Mouse (Mus musculus) R1 (cell line): ENCODE results near the gene Upf3b.
"Not testable (repeated sequence)": the region's sequence is repeated elsewhere in the genome, so short reads cannot be mapped to it uniquely, and the experiment has no call there.

Source experiments
- DNase-seq: peaks from one replicate; pipeline ENCODE4 v3.0.0-alpha.2; 2018; ENCODE audit warnings: low read depth, low spot score

The Upf3b gene

DNA sequence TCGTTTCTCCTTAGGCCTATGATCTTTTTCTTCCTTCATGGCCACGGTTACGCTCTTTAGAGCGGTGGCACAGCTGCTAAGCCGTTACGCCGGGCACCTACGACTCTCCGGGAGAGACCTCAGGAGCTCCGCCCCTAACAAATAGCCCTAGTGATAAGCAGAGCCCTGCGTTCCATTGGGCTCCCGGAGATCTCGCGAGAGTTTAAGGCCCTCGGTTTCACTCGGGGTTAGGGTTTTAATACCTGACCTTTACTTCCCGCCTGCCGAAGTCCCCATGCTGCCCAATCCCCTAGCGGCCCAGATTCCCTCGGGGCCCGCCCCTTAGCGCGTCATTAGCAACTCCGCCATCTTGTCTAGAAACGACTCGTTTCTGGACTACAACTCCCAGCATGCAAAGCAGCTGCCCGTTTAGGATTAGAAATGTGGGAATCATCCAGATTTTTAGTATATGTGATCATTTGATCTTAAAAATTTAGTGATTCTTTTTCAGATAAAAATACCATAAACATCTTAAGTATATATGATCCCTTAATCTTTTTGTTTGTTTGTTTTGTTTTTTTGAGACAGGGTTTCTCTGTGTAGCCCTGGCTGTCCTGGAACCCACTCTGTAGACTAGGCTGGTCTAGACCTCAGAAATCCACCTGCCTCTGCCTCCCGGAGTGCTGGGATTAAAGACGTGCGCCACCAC is at the start of gene Upf3b:
TSS of gene Upf3b (minus strand) at position 130 of the 688 bp plus-strand sequence.
- DNase-seq = peak; percentile 98

DNA sequence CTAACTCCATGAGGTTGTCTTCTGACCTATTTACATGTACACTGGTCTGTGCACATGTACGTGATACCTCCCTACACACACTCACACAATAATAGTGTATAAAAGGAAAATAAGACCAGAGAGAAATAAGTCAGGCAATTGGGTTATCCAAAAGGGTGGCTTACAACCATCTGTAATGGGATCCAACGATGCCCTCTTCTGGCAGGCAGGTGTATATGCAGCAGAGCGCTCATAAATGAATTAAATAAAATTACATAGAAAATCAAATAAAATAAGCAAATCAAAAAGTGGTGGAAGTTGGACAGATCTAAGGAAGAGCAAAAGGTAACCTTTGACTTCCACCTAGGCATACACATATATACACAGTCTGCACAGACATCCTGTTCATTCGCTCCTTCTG is 47.7 kb upstream of the Upf3b start:
- peak; percentile 6 for DNase-seq

DNA sequence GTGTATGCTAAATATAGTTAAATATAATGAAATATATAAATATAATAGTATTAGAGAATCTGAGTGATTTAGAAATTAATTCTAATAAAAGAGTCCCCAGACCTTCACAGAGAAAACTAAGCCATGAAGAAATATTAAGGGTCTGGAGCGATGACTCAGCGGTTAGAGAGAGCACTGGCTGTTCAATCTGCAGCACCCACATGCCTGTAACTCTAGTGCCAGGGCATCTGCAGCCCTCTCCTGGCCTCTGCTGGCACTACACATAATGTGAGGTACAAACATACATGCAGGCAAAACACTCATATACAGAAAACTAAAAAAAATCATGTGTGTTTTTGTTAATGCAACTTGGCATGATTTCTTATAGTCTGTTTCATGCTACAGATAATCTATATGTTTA is 34.8 kb upstream of the Upf3b start:
- peak; percentile 42 for DNase-seq

DNA sequence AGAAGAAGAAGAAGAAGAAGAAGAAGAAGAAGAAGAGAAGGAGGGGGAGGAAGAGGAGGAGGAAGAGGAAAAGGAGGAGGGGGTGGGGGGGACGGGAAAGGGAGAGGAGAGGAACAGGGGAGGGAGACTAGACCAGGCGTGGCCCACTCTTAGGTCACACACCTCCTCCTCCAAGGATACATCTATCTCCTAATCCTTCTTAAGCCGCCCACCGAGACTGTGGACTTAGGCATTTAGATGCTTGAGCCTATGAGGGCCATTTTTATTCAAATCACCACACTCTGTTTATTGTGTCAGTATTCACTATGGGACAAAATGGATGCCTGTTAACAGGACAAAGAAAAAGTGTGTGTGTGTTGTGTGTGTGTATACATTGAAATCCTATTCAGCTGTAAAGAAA is 34.4 kb upstream of the Upf3b start:
- DNase-seq = not testable (repeated sequence)

DNA sequence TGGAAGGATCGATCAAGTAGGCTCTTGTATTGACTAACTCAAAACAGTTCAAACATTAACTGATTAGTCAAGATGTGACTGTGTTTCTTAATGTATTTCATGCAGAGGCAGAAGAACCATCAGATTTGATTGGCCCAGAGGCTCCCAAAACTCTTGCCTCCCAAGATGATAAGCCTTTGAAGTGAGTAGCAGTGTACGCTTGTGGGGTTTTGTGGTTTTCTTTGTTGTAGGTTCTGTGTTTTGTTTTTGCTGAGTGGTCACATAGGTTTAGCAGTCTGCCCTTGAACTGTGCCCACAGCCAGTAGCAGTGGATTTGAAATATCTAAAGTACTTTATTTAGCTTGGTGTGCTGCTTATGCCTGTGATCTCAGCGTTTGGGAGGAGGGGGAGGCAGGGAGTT is 31.6 kb upstream of the Upf3b start:
- no peak for DNase-seq

DNA sequence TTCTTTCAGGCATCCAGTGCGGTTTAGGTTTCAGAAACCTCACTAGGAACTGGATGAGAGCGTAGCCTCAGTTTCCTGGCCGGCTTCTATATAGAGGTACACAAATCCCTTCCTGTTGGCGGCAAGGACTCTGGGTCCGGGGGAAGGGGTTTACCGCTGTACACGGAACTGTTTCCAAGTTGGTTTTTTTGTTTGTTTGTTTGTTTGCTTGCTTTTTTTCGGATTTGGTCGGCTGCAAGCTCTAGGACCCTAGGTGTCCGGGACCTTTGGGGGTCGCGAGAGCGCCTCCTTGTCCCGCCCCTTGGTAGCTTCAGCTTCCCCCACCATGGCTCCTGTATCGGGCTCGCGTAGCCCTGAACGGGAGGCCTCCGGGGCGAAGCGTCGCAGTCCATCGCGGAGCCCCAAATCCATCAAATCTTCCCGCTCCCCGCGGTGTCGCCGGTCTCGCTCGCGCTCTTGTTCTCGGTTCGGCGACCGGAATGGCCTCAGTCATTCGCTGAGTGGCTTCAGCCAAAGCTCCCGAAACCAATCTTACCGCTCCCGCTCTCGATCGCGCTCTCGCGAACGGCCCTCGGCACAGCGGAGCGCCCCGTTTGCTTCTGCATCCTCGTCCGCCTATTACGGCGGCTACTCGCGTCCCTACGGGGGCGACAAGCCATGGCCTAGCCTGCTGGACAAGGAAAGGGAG is 16.7 kb upstream of the Upf3b start, which contains the start of gene Nkap:
TSS of gene Nkap (plus strand) at position 125 of the 688 bp plus-strand sequence.
- peak; percentile 89 for DNase-seq

DNA sequence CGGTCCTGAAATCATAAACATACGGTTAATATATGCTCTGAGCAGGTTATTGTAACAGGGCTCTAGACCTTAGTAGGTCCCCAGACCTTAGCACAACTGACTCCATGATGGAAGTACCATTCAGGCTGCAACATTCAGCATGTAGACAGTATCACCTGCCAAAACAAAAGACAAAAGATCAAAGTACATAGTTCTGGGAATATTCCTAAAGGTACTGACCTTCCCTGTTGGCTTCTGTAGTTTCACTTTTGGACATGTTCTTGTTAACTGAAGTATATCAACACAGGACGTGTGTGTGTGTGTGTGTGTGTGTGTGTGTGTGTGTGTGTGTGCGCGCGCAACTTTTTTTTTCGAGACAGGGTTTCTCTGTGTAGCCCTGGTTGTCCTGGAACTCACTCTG is 15.4 kb upstream of the Upf3b start:
- DNase-seq = no peak

DNA sequence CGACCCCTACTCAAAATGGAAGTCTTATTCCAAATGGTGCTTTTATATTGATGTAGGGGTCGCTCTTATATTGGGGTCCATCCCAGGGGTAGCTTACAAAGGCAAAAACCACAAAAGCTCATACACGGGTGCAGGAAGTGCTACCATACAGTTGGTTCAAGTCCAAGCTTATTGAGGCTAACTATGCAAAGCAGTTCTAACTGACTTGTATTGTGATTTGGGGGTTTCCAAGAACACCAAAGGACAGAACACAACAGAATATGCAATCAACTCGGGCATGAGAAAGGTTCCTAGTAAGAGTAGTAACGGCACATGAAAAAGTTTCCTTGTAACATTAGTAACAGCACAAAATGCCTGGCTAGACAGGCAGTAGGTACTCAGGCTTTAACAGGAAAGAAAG is 10.1 kb upstream of the Upf3b start:
- DNase-seq = no peak

DNA sequence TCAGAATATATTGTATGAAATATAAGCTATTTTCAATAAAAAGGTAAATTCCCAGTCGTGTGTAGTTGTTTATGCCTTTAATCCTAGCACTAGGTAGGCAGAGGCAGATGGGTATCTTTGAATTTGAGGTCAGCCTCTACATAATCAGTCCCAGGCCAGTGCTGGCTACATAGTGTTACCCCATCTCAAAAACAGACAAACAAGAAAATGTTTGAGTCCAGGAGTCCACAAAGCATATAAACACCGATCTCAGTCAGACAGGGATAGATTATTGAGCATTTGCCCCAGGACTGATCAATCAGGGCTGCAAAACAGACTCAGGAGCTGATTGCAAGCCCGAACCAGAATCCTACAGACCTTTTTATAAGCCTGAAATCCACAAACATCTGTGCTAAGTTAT is 9.5 kb upstream of the Upf3b start:
- DNase-seq = no peak

DNA sequence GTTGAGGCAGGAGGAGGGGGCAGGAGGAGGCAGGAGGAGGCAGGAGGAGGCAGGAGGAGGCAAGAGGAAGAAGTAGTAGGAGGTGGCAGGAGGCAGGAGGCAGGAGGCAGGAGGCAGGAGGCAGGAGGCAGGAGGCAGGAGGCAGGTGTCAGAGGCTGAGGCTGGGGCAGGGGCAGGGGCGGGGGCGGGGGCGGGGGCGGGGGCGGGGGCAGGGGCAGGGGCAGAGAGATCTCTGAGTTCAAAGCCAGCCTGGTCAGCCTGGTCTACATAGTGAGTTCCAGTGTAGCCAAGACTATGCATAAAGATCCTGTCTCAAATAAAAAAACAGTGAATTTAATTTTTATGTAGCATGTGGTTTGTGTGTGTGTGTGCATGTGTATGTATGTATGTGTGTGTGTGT is 7.0 kb upstream of the Upf3b start:
- no peak for DNase-seq

DNA sequence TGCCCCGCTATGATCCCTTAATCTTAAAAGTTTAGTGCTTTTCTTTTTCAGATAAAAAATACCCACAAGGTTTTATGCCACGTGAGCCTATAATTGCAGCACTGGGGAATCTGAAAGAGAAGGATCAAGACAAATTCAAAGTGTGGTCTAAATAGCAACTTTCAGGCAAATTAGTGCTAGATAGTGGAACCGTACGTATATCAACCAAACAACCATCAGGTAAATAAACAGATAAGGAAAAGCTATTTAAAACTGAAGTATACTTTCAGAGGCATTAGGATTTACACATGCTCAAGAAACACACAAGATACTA is 715 bp upstream of the Upf3b start:
- no peak for DNase-seq

DNA sequence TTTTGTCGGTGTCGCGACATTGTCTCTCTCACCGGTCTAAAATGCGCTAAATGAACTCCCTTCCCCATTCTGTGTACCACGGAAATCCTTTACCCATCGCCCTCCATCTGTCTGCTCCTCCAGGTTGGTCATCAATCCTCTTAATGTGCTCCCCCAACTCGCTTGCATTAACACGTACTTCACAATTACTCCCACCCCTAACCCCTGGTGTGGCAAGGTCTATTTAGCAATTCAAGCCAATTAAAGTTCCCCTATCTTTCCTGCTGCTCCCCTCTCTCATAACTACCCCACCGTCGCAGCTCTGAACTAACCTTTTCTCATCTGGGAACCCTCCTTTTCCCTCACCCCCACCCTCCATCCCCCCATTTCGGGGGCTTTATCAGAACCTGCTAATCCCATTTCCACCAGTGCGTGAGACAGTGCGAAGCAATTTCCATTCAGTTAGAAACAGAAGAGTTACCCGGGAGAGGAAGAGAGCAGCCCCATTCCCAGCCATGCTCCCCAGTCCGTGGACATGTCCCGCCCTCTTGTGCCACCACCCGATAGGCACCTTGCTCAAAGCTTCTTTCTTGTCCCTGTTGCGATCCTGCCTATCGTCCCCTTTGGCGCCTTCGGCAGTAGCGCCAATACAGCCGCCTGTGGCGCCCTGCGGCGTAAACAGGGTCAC is 463 bp downstream of the Upf3b start:
- no peak for DNase-seq

DNA sequence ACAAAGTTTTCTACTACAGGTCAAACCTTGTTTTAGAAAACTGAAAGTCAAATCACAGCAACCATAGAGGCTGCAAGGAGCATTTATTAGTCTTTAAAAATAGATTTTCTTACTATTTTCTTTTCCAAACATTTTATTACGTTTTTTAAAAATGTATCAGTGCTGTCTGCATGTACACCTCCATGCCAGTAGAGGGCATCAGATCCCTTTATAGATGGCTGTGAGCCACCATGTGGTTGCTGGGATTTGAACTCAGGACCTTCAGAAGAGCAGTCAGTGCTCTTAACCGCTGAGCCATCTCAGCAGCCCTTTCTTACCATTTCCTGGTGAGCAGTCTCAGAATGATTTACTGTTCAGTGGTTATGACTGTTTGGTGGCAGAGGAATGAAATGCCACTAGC is 6.3 kb downstream of the Upf3b start:
- DNase-seq = no peak

DNA sequence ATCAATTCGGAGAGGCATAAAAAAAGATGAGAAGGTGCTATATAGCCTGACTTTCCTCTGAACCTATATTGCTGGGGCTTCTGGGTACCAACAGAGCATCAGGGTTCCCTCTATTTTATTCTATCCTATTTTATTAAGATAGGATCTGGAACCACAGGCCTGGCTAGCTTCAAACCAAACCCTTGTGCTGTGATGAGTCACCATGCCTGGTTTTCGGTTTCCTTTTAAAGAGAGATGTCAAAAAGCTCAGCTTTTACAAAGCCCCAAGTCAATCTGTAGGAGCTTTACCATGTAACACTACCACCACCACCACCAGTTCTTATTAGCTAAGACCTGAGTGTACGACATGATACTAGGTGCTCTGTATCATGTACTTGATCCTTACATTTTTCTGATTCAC is 11.4 kb downstream of the Upf3b start:
- no peak for DNase-seq

DNA sequence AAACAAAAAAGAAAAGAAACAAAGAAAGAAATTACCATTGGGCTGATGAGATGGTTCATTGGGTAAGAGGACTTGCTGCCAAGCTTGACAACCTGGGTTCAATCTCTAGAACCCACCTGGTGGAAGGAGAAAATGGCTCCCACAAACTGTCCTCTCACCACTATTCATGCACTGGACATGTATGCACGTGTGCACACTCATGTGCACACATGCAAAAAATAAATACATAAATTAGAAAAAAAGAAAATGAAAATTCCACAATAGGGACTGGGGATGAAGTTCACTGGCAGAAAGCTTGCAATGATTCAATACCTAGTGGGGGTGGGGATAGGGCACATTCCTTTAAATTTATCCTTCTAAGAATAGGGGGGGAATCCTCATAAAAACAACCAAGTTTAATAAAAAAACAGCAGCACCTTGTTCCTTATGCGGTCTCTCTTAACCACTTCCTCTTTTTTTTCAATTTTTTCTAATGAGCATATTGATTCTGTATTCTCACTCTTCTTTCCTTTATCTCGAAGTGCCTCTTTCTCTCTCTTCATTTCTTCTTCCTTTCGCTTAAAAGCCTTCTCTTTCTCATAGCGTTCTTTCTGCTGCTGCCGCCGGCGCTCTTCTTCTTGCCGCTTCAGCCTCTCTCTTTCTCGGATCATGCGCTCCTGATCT is 14.9 kb downstream of the Upf3b start:
- no peak for DNase-seq

DNA sequence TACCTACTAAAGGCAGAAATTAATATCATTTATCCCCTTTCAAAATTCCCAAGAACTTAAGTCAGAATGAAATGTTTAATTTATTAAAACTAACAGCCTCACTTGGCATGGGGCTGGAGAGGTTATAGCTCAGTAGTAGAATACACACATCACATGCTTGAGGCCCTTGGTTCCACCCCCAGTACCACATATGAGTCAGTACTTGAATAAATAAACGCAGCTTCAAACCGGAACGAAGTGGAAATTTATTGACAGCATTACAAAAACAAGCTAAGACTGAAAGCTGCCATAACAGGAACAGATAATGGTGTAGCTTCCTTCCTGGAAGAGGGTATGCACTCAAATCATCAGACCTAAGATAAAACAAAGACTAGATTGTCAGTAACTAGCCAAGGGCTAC is 18.7 kb downstream of the Upf3b start:
- DNase-seq = no peak

DNA sequence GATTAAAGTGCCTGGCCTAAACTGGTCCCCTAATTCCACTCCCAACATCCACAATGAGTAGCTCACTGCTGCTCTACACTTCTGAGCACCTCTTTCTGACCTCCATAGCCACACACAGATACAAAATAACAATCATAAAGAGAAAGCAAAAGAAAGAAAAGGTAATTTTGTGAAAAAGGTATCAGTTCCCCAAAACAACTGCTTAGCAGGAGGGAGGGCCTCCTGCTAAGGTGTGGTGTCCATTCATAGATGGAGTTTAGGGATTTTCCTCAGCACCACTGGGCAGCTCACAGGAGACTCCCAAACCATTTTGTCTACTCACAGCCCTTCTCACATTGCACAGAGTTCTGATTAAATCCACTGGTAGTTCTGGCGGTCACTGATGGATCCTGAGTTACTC is 21.3 kb downstream of the Upf3b start:
- no peak for DNase-seq

DNA sequence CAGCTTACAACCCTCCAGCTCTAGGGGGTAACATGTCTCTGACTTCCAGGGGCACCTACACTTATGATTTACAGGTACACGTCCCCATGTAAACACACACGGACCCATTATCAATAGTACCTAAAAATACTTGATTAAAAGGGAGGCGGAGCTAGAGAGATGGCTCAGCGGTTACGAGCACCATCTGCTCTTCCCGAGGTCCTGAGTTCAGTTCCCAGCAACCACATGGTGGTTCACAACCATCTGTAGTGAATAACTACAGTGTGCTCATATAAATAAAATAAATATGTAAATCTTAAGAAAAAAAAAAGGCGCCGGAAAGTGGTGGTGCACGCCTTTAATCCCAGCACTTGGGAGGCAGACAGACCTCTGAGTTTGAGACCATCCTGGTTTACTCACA is 24.5 kb downstream of the Upf3b start:
- DNase-seq = no peak

DNA sequence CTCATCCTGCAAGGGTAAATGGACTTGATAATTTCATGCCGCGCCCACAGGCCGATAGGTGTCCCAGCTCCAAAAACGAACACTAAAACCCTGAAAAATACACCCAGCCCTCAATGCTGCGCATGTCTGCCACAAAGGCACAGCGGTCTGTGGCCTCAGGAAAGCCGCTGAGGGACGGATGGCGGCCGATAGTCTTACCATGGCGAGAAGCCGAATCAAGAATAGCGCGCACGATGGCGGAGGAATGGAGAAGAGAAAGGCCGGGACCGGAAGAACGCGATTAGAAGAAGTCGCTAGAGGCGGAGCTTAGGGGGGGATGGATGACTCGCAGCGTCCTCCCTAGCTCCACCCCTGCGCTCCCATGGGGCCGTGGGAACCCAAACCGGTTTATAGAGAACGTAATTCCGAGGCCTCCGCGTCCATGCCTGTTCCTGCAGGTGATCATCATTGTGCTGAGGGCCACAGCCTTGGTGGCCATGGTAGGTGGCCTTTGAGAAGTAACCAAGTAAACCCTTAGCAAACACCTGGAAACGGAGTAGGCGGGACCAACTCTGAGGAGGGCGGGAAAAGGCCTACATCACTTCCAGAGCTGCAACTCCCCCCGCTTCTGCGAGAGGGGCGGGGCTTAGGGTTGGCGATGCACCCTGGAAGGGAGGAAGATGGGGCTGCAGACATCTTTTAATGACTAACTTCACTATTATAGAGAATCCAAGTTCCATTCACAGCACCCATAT is 25.0 kb downstream of the Upf3b start, which contains the start of gene Rpl39:
TSS of gene Rpl39 (minus strand) at position 476 of the 734 bp plus-strand sequence.
- peak; percentile 94 for DNase-seq

DNA sequence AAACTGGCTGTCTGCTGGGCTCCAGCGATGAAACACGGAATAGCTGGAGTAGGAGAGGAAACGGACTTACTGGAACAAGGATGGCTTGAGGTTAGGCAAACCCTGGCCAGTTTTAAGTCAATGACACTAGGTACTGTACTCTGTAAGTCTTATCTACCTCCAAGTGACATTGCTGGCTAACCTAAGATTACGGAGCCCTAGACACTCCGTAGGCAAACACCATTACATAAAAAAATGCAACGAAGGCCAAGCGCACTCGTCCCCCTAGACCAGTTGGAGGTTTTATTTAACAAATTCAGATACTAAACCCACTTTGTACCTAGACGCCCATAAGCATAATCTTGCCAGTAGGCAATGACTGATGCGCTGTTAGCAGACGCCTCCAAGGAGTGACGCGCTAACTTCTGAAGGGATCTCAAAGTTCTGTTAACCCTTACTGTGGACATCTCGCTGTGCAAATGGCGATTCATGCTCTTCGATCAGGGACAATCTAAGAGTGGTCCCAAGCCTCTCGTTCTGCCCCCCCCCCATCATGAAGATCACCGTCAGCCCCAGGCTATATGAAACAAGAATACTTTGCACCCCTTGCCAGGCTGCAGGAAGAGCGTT is 25.7 kb downstream of the Upf3b start:
- DNase-seq = no peak

DNA sequence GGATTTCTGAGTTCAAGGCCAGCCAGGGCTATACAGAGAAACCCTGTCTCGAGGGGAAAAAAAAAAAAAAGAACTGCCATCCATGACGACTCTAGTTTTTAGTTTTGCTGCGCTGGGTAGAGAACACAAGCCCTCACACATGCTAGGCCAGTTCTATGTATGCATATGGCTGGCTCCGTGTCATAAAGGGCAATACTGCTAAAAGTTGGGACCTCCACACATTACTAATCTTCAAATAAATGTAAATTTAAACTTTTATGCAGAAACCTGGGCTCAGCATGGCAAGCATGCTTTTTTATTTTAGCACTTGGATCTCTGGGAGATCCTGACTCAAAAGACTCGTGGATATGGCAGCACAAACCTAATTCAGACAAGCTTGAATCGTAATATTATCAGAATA is 28.9 kb downstream of the Upf3b start:
- peak; percentile 6 for DNase-seq
